Mouse (Mus musculus) heart, embryonic 16.5 days (tissue): ENCODE results near the gene Tbccd1. TPM values are rescaled to one million over a fixed set of nuclear protein-coding genes. Genes with fewer than 3 reads are reported as not detected.
A peak's percentile ranks its signal among the peaks of the same experiment; 100 is the strongest.
"Not testable (repeated sequence)": the region's sequence is repeated elsewhere in the genome, so short reads cannot be mapped to it uniquely, and the experiment has no call there.

Source experiments
- ATAC-seq: fragments of 200-750 bp; cut with Nextera tagmentation; replicated peaks from 2 replicates; pipeline ENCODE4 v1.8.0; 2017; ENCODE audit warnings: moderate number of reproducible peaks; ENCODE audit not compliant: insufficient read depth, low FRiP score; ENCODE audit errors: extremely low read depth
- H3K27ac ChIP-seq: fragments of 300-500 bp; sonication (generic); 2 replicates; pipeline ENCODE4 v1.5.1; 2014; ENCODE audit warnings: mild to moderate bottlenecking, low read length, control low read depth, moderate library complexity
- H3K27me3 ChIP-seq: fragments of 300-500 bp; sonication (generic); 2 replicates; pipeline ENCODE4 v1.6.1; 2014; ENCODE audit warnings: low read length, mixed read lengths; ENCODE audit not compliant: control insufficient read depth, insufficient read depth
- H3K36me3 ChIP-seq: fragments of 300-500 bp; sonication (generic); 2 replicates; pipeline ENCODE4 v1.6.1; 2014; ENCODE audit not compliant: control insufficient read depth, insufficient read depth
- H3K4me1 ChIP-seq: fragments of 300-500 bp; sonication (generic); 2 replicates; pipeline ENCODE4 v1.6.1; 2014; ENCODE audit warnings: low read length, mixed read lengths; ENCODE audit not compliant: control insufficient read depth, insufficient read depth
- H3K4me2 ChIP-seq: fragments of 300-500 bp; sonication (generic); 2 replicates; pipeline ENCODE4 v1.6.1; 2014; ENCODE audit warnings: low read depth, mild to moderate bottlenecking, control low read depth, low read length
- H3K4me3 ChIP-seq: fragments of 300-500 bp; sonication (generic); 2 replicates; pipeline ENCODE4 v1.5.1; 2014; ENCODE audit warnings: mild to moderate bottlenecking, control low read depth, low read length
- H3K9ac ChIP-seq: fragments of 300-500 bp; sonication (generic); 2 replicates; pipeline ENCODE4 v1.6.1; 2014; ENCODE audit warnings: low read length, control low read depth
- H3K9me3 ChIP-seq: fragments of 300-500 bp; sonication (generic); replicated peaks from 2 replicates; pipeline ENCODE4 v1.6.1; 2016; ENCODE audit warnings: low read length; ENCODE audit not compliant: control insufficient read depth
- WGBS: fragments of 180-500 bp; shearing (Covaris S2); extraction: QIAGEN DNeasy Blood & Tissue Kit; methylation state at CpG from one replicate; pipeline ENCODE4 v1.1.7; 2014; 5-methylcytosine and 5-hydroxymethylcytosine counted together
- polyA plus RNA-seq: library from polyadenylated mRNA; unstranded; fragments of >200 nt; fragmentation: Nextera tagmentation; extraction: Ambion mirVana; gene quantifications from 2 replicates; pipeline ENCODE4 v1.2.1, GENCODE M21; 2015

Gene Tbccd1
- polyA plus RNA-seq, 1 experiment from 2014 or later = 20.5 TPM

DNA sequence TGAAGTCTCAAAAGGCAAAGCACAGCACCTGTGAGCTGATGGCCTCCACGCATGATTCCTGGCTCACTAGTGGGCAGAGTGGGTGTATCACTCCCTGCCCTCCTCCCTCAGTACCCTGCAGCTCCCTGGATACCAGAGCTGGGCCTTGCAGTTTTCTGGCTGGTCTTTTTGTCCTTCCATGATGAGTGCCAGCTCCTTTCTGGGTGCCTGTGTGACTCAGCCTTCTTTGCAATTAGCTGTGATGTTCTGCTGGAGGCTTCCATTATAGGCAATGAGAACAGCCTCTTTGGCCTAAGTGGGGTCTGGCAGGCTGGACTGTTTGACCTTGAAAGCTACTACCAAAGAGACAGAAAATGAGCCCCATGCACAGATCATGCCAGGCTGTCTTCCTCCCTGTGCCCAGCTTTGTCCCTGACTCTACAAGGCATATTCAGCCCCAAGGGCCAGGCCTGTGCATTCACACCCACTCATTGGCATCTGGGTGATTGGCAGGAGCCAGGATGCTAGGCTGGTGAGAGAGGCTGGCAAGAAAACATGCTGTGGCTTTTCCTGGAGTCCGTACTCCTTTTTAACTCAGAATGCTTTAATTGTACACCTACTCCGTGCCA, 78.1 kb downstream of the Tbccd1 start:
- no peak overlapping the region for H3K4me3 ChIP-seq
- no peak overlapping the region for H3K4me2 ChIP-seq
- 91% methylated on average over 3 of the region's 3 CpGs for WGBS
- H3K9me3 ChIP-seq = no peaks in the 10 kb centered on the region; the same call in 1 of the 2 replicates
- H3K4me1 ChIP-seq = no peaks in the 10 kb centered on the region
- no peaks in the 10 kb centered on the region for H3K27me3 ChIP-seq
- H3K36me3 ChIP-seq = no peaks in the 10 kb centered on the region
- no peak overlapping the region for H3K9ac ChIP-seq
- no peak overlapping the region for H3K27ac ChIP-seq
- ATAC-seq = no peak

DNA sequence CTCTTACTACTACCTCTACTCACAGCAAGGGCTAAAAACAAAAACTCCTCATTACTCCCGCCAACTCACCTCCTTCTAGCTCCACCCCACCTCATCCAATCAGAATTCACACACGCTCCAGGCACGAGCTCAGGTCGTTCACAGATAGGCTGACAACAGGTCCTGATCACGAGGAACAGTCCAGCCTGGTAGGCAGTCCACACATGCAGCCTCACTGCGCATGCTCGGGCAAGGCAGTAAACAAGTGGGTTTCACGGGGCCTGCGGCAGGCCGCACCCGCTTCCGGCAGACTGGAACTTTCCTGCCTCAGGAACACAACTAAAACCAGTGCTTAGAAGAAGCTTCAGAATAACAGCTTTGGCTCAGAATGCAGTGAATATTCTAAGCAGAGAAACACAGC, 79.2 kb downstream of the Tbccd1 start:
- not testable (repeated sequence) for H3K4me3 ChIP-seq

DNA sequence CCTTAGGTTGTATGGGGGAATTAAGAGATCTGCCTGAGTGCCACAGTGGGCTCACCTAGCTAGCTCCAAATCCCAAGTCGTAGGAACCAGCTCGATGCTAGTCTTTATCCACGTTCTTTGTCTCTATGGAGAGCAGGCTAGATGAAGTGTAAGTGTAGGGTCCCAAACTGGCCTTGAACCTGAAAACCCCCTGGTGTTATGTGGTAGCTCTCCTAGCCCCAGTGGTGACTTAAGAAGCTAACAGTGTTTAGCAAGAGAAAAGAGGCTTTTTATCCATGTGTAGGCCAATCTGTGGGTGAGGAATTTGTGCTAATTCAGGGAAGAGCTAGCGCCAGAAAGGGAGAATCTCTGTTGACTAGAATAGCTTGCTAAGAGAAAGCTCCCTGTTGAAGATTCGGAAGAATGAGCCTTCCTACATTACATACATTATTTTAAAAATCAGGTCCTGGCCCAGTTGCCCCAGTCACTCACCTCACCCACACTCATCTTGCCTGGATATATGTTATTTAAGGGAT, 81.9 kb downstream of the Tbccd1 start:
- ATAC-seq = no peak

More for the DNA sequence above, 79.2 kb downstream of the Tbccd1 start:
- ATAC-seq, H3K27ac ChIP-seq, H3K9me3 ChIP-seq, H3K27me3 ChIP-seq, H3K36me3 ChIP-seq, H3K9ac ChIP-seq, H3K4me2 ChIP-seq, H3K4me1 ChIP-seq: not testable (repeated sequence)
- WGBS = 87% methylated on average over 12 of the region's 12 CpGs

DNA sequence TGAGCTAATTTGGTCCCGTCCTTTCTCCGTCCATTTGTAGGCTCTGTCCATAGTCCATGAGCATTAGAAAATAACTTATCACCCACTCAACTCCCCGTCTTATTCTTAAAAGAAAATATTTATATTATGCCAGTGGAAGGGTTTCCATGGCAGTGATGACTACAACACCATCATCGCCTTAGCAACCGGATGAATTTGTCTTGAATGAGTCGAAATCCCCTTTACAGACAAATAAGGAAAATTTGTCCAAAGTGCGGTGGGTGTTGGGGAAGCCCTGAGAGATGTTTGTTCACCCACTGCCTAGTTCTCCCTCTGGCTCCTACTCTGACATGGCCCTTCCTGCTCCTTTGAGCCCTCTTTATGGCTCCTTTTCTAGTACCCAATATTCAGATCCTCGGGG, 88.8 kb downstream of the Tbccd1 start:
- Histone ChIP-seq H3K9me3 (no peaks in the 10 kb centered on the region), H3K27me3 (no peaks in the 10 kb centered on the region), H3K27ac (no peak overlapping the region), H3K9ac (no peak overlapping the region), H3K36me3 (no peaks in the 10 kb centered on the region), H3K4me2 (no peak overlapping the region), H3K4me3 (no peak overlapping the region), H3K4me1 (0 out of 2 replicates have a peak, but pooled peaks cover 3% of the 10 kb centered on the region)
- WGBS = 77% methylated on average over 8 of the region's 8 CpGs
- no peak for ATAC-seq

More for the DNA sequence above, 81.9 kb downstream of the Tbccd1 start:
- Histone ChIP-seq H3K4me1 (0 out of 2 replicates have a peak, but pooled peaks cover 3% of the 10 kb centered on the region), H3K9ac (no peak overlapping the region), H3K36me3 (no peaks in the 10 kb centered on the region), H3K27me3 (no peaks in the 10 kb centered on the region), H3K9me3 (no peaks in the 10 kb centered on the region), H3K27ac (no peak overlapping the region), H3K4me3 (no peak overlapping the region), H3K4me2 (no peak overlapping the region)
- 72% methylated on average over 5 of the region's 5 CpGs for WGBS

DNA sequence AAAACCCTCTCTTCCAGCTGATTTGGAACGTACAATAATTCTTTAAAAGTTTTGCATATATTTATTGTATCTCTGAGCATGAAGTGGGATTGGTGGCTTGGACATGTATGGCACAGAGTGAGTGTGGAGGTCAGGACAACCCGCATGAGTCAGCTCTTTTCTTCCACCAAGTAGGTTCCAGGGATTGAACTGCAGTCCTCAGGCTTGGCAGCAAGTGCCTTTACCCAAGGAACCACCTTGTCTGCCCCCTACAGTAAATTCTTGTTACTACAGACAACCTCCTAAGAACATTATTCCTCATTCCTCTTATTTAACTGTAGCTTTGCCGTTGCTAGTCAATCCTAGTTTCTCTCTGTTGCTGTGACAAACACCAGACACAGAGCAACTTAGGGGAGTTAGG, 90.1 kb downstream of the Tbccd1 start:
- ATAC-seq = no peak
- 83% methylated on average over 3 of the region's 3 CpGs for WGBS
- no peak overlapping the region for H3K4me3 ChIP-seq
- H3K9ac ChIP-seq = no peak overlapping the region
- H3K4me2 ChIP-seq = no peak overlapping the region
- no peaks in the 10 kb centered on the region for H3K9me3 ChIP-seq
- no peaks in the 10 kb centered on the region for H3K4me1 ChIP-seq
- H3K36me3 ChIP-seq = no peaks in the 10 kb centered on the region
- H3K27ac ChIP-seq = no peak overlapping the region
- H3K27me3 ChIP-seq = no peaks in the 10 kb centered on the region

DNA sequence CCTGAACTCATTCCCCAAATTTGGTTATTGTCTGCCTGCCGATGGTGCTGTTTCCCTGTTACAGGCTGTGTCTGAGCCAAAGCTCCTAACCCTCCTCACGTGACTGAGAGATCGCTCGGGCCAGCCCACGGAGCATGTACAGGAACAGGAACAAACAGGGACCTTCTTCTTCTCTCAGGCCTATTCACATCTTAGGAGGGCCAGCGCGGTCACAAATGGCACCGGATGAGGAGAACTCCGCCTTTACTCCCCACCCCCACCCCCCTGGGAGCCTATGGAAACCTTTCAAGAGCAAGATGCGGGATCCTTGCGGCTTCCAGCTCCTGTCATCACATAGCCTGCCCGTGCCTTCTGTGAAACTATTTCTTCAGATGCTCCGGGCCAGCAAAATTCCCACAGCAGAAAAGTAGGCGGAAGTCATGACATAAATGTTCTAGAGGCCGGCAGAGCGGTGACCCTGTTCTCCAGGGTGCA, 90.7 kb downstream of the Tbccd1 start:
- Histone ChIP-seq H3K36me3 (no peaks in the 10 kb centered on the region), H3K4me2 (peak overlapping the region; percentile 39), H3K27me3 (no peaks in the 10 kb centered on the region), H3K9me3 (no peaks in the 10 kb centered on the region), H3K27ac (no peak overlapping the region), H3K9ac (no peak overlapping the region), H3K4me1 (no peaks in the 10 kb centered on the region), H3K4me3 (peak overlapping the region; percentile 25)
- 38% methylated on average over 16 of the region's 16 CpGs for WGBS
- ATAC-seq = peak; percentile 55; the same call in 1 of the 2 replicates

DNA sequence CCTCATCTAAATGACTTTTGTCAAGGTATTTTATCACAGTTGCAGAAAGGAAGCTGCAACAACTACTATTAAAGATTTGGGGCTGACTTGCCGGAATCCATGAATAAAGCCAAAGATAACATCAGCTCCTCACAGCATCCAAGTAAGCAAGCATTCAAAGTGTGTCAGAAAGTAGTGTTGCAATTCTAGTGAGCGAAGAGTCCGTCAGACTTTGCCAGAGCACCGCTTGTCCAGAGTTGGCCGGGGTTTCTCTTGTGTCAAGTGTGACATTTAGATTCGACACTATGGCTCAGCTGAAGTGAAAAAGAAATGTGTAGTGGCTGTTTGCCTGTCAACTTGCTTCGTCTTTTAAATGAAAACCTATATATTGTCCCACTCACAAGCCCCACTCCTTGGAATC, 91.9 kb downstream of the Tbccd1 start:
- 70% methylated on average over 7 of the region's 7 CpGs for WGBS
- no peaks in the 10 kb centered on the region for H3K27me3 ChIP-seq
- no peak overlapping the region for H3K9ac ChIP-seq
- no peaks in the 10 kb centered on the region for H3K36me3 ChIP-seq
- no peak overlapping the region for H3K4me2 ChIP-seq
- no peaks in the 10 kb centered on the region for H3K4me1 ChIP-seq
- no peak overlapping the region for H3K27ac ChIP-seq
- peaks cover 4% of the 10 kb centered on the region for H3K9me3 ChIP-seq
- ATAC-seq = no peak
- H3K4me3 ChIP-seq = no peak overlapping the region

Other genes starting within 250 kb of the Tbccd1 start
- gene Dgkg, start 200.4 kb downstream of the Tbccd1 start, polyA plus RNA-seq = 0.85 and 1.4 TPM in 2 replicates
- gene Crygs, start 46.1 kb downstream of the Tbccd1 start, polyA plus RNA-seq = not detected in 2 replicates
- 86.6 and 96.2 TPM in 2 replicates for gene Dnajb11, start 176 bp upstream of the Tbccd1 start, polyA plus RNA-seq
- gene Ahsg, start 33.6 kb upstream of the Tbccd1 start, polyA plus RNA-seq = 9.9 and 13.0 TPM in 2 replicates
- gene Fetub, start 60.7 kb upstream of the Tbccd1 start, polyA plus RNA-seq = not detected in 2 replicates
- gene Hrg, start 93.4 kb upstream of the Tbccd1 start, polyA plus RNA-seq = not detected in 2 replicates
- gene Kng2, start 171.8 kb upstream of the Tbccd1 start, polyA plus RNA-seq = 0.14 TPM in 1 of 2 replicates, not detected in the other
- gene Kng1, start 200.2 kb upstream of the Tbccd1 start, polyA plus RNA-seq = 0.67 and 1.0 TPM in 2 replicates
- 156 and 174 TPM in 2 replicates for gene Eif4a2, start 249.8 kb upstream of the Tbccd1 start, polyA plus RNA-seq